Mouse (Mus musculus) kidney, adult 8-10 months (tissue): ENCODE results near the gene Cdk14.

Experiments used
- DNase-seq, 2 experiments: peaks; one replicate each; pipeline ENCODE4 v3.0.0; 2022

The Cdk14 gene

GRCm38 (mm10) chr5:5044326-5044725 is 375.8 kb downstream of the Cdk14 start:
- DNase-seq, result no peak

- no peak for DNase-seq
Measured at GRCm38 (mm10) chr5:5042735-5043134, 377.4 kb downstream of the Cdk14 start.

- no peak for DNase-seq
Measured at GRCm38 (mm10) chr5:5041480-5041879, 378.6 kb downstream of the Cdk14 start.

GRCm38 (mm10) chr5:5039700-5040284 is 380.3 kb downstream of the Cdk14 start:
- no peak for DNase-seq

- no peak for DNase-seq
Measured at GRCm38 (mm10) chr5:5033445-5033844, 386.7 kb downstream of the Cdk14 start.

- DNase-seq, result no peak
Measured at GRCm38 (mm10) chr5:5032847-5033246, 387.3 kb downstream of the Cdk14 start.

GRCm38 (mm10) chr5:5032446-5032845 is 387.7 kb downstream of the Cdk14 start:
- no peak for DNase-seq

- no peak for DNase-seq
Measured at GRCm38 (mm10) chr5:5030431-5030830, 389.7 kb downstream of the Cdk14 start.

GRCm38 (mm10) chr5:5018959-5019358 is 401.2 kb downstream of the Cdk14 start:
- DNase-seq, result no peak

- DNase-seq, result no peak
Measured at GRCm38 (mm10) chr5:5018242-5018641, 401.9 kb downstream of the Cdk14 start.

GRCm38 (mm10) chr5:5013783-5014182 is 406.3 kb downstream of the Cdk14 start:
- no peak for DNase-seq

GRCm38 (mm10) chr5:5012521-5013346 is 407.4 kb downstream of the Cdk14 start:
- DNase-seq, result no peak

GRCm38 (mm10) chr5:5008153-5008745 is 411.9 kb downstream of the Cdk14 start:
- no peak for DNase-seq

GRCm38 (mm10) chr5:5007489-5008152 is 412.5 kb downstream of the Cdk14 start:
- no peak for DNase-seq

GRCm38 (mm10) chr5:5005633-5006032 is 414.5 kb downstream of the Cdk14 start:
- no peak for DNase-seq

GRCm38 (mm10) chr5:5004740-5005139 is 415.4 kb downstream of the Cdk14 start:
- DNase-seq, result no peak

GRCm38 (mm10) chr5:4993192-4993601 is 426.9 kb downstream of the Cdk14 start:
- no peak for DNase-seq

GRCm38 (mm10) chr5:4991023-4991422 is 429.1 kb downstream of the Cdk14 start:
- no peak for DNase-seq

- DNase-seq, result no peak
Measured at GRCm38 (mm10) chr5:4990237-4990636, 429.9 kb downstream of the Cdk14 start.

GRCm38 (mm10) chr5:4986181-4986580 is 433.9 kb downstream of the Cdk14 start:
- DNase-seq, result no peak

GRCm38 (mm10) chr5:4979551-4979950 is 440.6 kb downstream of the Cdk14 start:
- DNase-seq, result no peak

- no peak for DNase-seq
Measured at GRCm38 (mm10) chr5:4973408-4973807, 446.7 kb downstream of the Cdk14 start.

- DNase-seq, result peak; percentile 8 to 40
Measured at GRCm38 (mm10) chr5:4962063-4962610, 458.0 kb downstream of the Cdk14 start.
